Mouse (Mus musculus): ENCODE measurements at regions not wholly inside any gene's neighbourhood (a gene's known extent, or its start where the extent isn't known, plus 50 kb on each side); places are given as distances from the start of the nearest gene placed in this dataset.

DNA sequence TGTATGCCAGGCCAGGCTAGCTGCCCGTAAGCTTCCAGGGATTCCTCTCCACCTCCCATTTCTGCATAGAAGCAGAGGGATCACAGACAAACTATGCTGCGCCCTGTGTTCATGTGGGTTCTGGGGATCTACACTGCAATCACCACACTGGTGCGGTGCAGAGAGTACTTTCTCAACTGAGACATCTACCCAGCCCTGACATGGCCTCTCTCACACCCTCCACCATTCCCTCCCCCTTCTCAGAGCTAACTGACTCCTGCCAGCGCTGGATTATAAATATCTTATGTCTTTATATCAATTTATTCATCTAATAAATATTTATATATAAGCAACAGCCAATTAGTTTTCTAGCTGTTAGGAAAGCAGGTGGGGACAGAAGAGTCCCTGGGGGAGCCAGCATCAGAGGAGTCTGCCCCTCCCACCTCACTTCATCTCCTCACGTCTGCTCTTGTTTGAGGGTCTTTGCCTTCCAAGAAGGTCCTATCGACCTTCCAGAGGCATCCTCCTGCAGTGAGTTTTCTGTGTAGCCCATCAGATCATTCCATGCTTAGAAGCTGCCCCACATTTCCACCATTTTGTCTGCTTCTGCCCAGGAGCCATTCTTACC is 58.7 kb upstream of the Glrp1 start:
- Histone ChIP-seq H3K27ac (no peak overlapping the region), H3K36me3 (0 out of 2 replicates have a peak, but pooled peaks cover 4% of the 10 kb centered on the region), H3K27me3 (ENCODE audit: insufficient read depth, poor library complexity, severe bottlenecking) (no peaks in the 10 kb centered on the region), H3K4me3 (no peak overlapping the region), H3K4me1 (no peaks in the 10 kb centered on the region), H3K9me3 (peaks cover 6% of the 10 kb centered on the region; the same call in 1 of the 2 replicates)
- DNase-seq (ENCODE audit: low spot score) = no peak
- 77% methylated on average over 6 of the region's 6 CpGs for WGBS

- WGBS = 58% methylated on average over 1 of the region's 1 CpGs
- 0 out of 2 replicates have a peak, but pooled peaks cover 4% of the 10 kb centered on the region for H3K36me3 ChIP-seq
- H3K27ac ChIP-seq = no peak overlapping the region
- peaks cover 5% of the 10 kb centered on the region; the same call in 1 of the 2 replicates for H3K9me3 ChIP-seq
- H3K4me1 ChIP-seq = no peaks in the 10 kb centered on the region
- DNase-seq (ENCODE audit: low spot score) = no peak
- H3K27me3 ChIP-seq (ENCODE audit: insufficient read depth, poor library complexity, severe bottlenecking) = no peaks in the 10 kb centered on the region
- H3K4me3 ChIP-seq = no peak overlapping the region
These were observed 57.3 kb upstream of the Glrp1 start for GRCm38 (mm10) chr1:88567198-88567597.

- no peak for DNase-seq (ENCODE audit: low spot score)
- no peak overlapping the region for H3K27ac ChIP-seq
These were observed 56.6 kb upstream of the Glrp1 start for GRCm38 (mm10) chr1:88566426-88566825.

DNA sequence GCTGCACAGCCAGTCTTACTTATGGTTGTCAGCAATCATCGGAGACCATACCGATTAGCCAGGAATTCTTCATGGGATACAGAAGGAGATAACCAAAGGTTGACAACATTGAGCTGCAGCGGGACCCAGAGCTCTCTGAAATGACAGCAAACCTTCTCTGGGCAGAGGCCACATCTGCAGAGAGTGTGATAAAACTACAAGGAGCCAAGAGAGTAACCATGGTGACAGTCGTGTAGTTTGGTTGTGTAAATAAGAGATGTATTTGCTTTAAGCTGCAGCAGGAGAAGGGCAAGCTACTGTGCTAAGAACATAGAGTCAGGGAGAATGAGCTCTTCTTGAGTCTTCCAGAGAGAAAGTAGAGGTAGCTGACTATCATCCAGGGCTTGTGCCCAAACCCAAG is 55.0 kb upstream of the Glrp1 start:
- Histone ChIP-seq H3K27me3 (ENCODE audit: insufficient read depth, poor library complexity, severe bottlenecking) (no peaks in the 10 kb centered on the region), H3K9me3 (no peaks in the 10 kb centered on the region), H3K4me1 (peaks cover 6% of the 10 kb centered on the region), H3K27ac (no peak overlapping the region), H3K4me3 (no peak overlapping the region), H3K36me3 (no peaks in the 10 kb centered on the region)
- WGBS = 50% methylated on average over 4 of the region's 4 CpGs
- DNase-seq (ENCODE audit: low spot score) = no peak

More at GRCm38 (mm10) chr1:88566426-88566825, 56.6 kb upstream of the Glrp1 start:
- Histone ChIP-seq H3K4me3 (no peak overlapping the region), H3K27me3 (ENCODE audit: insufficient read depth, poor library complexity, severe bottlenecking) (no peaks in the 10 kb centered on the region), H3K36me3 (no peaks in the 10 kb centered on the region), H3K9me3 (no peaks in the 10 kb centered on the region), H3K4me1 (no peaks in the 10 kb centered on the region)

DNA sequence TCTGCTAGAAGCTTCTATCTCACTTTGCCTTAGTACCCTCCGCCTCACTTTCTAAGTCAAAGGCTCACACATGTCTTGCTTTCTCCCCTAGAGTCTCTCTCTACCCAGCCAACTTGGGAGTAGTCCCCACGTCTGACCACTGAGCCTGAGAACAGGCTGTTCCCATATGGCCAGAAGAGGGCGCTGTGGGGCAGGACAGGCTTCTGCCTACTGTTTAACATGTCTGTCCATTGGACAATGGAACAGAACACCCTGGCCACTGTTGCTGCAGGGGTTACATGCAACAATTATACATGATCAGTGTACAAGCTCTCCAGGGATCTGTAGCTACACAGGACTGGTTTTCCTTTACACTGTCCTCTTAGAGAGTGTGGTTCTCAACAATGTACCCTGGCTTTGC is 52.5 kb upstream of the Glrp1 start:
- 15% methylated on average over 3 of the region's 3 CpGs for WGBS
- H3K27ac ChIP-seq = no peak overlapping the region
- no peaks in the 10 kb centered on the region for H3K9me3 ChIP-seq
- H3K4me1 ChIP-seq = peaks cover 14% of the 10 kb centered on the region
- peak; percentile 94 for DNase-seq (ENCODE audit: low spot score)
- H3K4me3 ChIP-seq = no peak overlapping the region
- H3K36me3 ChIP-seq = no peaks in the 10 kb centered on the region
- no peaks in the 10 kb centered on the region for H3K27me3 ChIP-seq (ENCODE audit: insufficient read depth, poor library complexity, severe bottlenecking)

DNA sequence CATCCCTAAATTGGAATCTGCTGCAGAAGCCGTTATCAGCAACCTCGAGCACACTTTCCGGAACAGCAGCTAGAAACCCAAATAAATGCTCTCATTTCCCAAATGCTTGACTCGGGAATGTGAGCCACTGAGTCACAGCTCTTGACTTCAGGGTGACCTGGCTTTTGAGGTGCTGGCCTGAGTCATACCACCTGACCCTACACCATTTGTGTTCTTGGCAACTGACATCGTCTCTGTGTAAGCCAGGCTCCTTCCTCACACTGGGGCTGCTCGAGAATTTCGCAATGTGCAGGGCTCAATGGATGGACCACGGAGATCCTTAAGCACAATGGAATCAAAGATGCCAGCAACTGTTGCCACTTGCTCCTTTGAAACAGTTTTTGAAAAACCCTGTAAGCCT is 50.9 kb upstream of the Glrp1 start:
- Histone ChIP-seq H3K9me3 (no peaks in the 10 kb centered on the region), H3K4me1 (peaks cover 14% of the 10 kb centered on the region), H3K27ac (no peak overlapping the region), H3K36me3 (no peaks in the 10 kb centered on the region), H3K27me3 (ENCODE audit: insufficient read depth, poor library complexity, severe bottlenecking) (no peaks in the 10 kb centered on the region), H3K4me3 (no peak overlapping the region)
- 42% methylated on average over 8 of the region's 8 CpGs for WGBS
- no peak for DNase-seq (ENCODE audit: low spot score)
